Mouse (Mus musculus): ENCODE results near the gene Atp1b2.

DNA sequence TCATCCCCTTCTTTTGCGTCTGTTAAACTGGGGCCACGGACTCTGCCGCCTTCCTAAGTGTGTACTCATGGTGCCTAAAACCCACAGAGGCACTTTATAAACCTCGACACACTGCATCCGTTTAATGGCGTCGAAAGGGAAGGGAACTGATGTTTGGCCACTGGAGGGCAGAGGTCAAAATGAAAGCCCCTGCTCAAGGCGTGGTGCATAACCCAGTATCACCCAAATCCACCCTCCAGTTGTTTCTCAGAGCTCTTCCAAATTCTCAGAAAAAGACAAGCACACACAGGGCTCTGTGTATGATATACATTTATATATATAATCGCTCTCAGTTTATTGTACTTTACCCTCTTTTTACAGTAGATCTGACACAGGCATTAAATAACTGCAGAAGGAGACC is 6.3 kb downstream of the Atp1b2 start:
- no peak for TF ChIP-seq ZC3H11A (IDR thresholded peaks at IDR 0.05; ENCODE audit: low read depth, low read length)
- no peak for TF ChIP-seq E2F4 (IDR thresholded peaks at IDR 0.05; ENCODE audit: insufficient replicate concordance, low read depth, low read length)
- TF ChIP-seq TCF12 (IDR thresholded peaks at IDR 0.05; ENCODE audit: low read depth, low read length) = no peak
- TF ChIP-seq HCFC1 (IDR thresholded peaks at IDR 0.05; ENCODE audit: low read depth, low read length) = no peak
- peak in 1 of 2 experiments; percentile 40; a peak in 2 of 4 replicates for TF ChIP-seq CTCF (conservative IDR thresholded peaks at IDR 0.05 in 1 of 2, IDR thresholded peaks at IDR 0.05 in 1 of 2; ENCODE audit: low read depth in 2 of 2, low read length in 2 of 2)
- TF ChIP-seq USF2 (conservative IDR thresholded peaks at IDR 0.05; ENCODE audit: low read depth, low read length) = no peak
- no peak for TF ChIP-seq MAX (IDR thresholded peaks at IDR 0.05; ENCODE audit: low read length)
- TF ChIP-seq POLR2AphosphoS2 (IDR thresholded peaks at IDR 0.05; ENCODE audit: low read depth, low read length) = no peak
- TF ChIP-seq CHD1 (IDR thresholded peaks at IDR 0.05; ENCODE audit: low read depth, low read length) = no peak
- no peak for TF ChIP-seq NRF1 (IDR thresholded peaks at IDR 0.05; ENCODE audit: low read depth, low read length)
- no peak for TF ChIP-seq MYC (IDR thresholded peaks at IDR 0.05; ENCODE audit: low read depth, low read length)
- TF ChIP-seq ZNF384 (IDR thresholded peaks at IDR 0.05; ENCODE audit: low read depth, low read length) = no peak
- TF ChIP-seq GABPA (IDR thresholded peaks at IDR 0.05; ENCODE audit: insufficient replicate concordance, low read depth, low read length) = no peak

All from CH12.LX (cell line).